Comparison of ENCODE assay signal across 15 mouse cellular contexts in the genomic region with DNA sequence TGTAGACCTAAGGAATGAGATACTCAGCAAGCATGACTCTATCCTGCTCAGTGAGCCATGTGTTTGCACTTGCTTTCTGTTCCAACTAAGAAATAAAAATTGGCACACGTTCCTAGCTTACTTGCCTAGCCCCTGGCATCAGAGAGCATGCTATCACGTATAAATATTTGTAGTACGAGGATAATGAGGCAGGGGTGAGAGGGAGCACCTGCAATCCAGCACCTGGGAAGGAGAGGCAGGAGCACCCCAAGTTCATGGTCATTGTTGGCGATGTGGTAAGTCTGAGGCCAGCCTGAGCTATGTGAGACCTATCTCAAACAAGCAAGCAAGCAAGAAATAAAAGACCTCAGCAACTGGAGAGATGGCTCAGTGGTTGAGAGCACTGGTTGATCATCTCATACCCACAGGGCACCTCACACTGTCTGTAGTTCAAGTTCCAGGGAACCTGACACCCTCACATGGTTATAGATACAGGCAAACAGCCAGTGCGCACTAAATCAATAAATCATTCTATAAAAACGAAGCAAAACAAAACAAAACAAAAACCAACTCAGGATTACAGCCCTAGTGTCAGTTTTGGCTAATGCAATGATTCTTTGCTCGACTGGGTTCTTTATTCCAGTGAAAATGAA. TPM values are rescaled to one million over a fixed set of nuclear protein-coding genes. Genes with fewer than 3 reads are reported as not detected.
DNase-seq lines count a peak whose midpoint lies in the region; ATAC-seq lines count a peak whose summit lies in the region.
"Had no signal": no experiment of that assay in that cellular context is flagged by ENCODE, and none has a peak within 500 bp of the region (broad histone marks: within the 10 kb centered on the region; RNA-seq: fewer than 3 reads in every experiment).

No protein-coding gene starts in this region.

- H3K4me1 ChIP-seq in heart, embryonic 10.5 days = peaks cover 9% of the 10 kb centered on the region
- H3K4me1 ChIP-seq in heart, embryonic 11.5 days (ENCODE audit: control insufficient read depth, insufficient read depth, low read length) = no peaks in the 10 kb centered on the region
- H3K4me1 ChIP-seq in megakaryocyte, embryonic 14.5 days = peaks cover 53% of the 10 kb centered on the region
- H3K4me1 ChIP-seq in liver, embryonic 15.5 days (replicated peaks) = peaks cover 27% of the 10 kb centered on the region
- H3K4me1 ChIP-seq in stomach, embryonic 16.5 days (ENCODE audit: control insufficient read depth, insufficient read depth, low read length) = peaks cover 5% of the 10 kb centered on the region; the same call in 1 of the 2 replicates

- no peak overlapping the region for H3K27ac ChIP-seq in heart, embryonic 10.5 days
- H3K27ac ChIP-seq in heart, embryonic 11.5 days (ENCODE audit: low read depth, low read length) = no peak overlapping the region
- no peak overlapping the region for H3K27ac ChIP-seq in liver, embryonic 15.5 days (replicated peaks)
- peak overlapping the region; percentile 5; the same call in 1 of the 2 replicates for H3K27ac ChIP-seq in stomach, embryonic 16.5 days (ENCODE audit: low read length)

- H3K9ac ChIP-seq in heart, embryonic 11.5 days (ENCODE audit: low read depth, low read length) = no peak overlapping the region
- no peak overlapping the region for H3K9ac ChIP-seq in liver, embryonic 15.5 days
- no peak overlapping the region for H3K9ac ChIP-seq in stomach, embryonic 16.5 days (ENCODE audit: low read length)

- peak overlapping the region; percentile 90; the same call in 1 of the 2 replicates for H3K4me3 ChIP-seq in heart, embryonic 10.5 days
- no peak overlapping the region for H3K4me3 ChIP-seq in heart, embryonic 11.5 days (ENCODE audit: low read depth, low read length)
- H3K4me3 ChIP-seq in megakaryocyte, embryonic 14.5 days (replicated peaks) = peak overlapping the region; percentile 42
- 0 out of 2 replicates have a peak overlapping the region, but pooled peaks have one; percentile 1 for H3K4me3 ChIP-seq in liver, embryonic 15.5 days (replicated peaks)
- H3K4me3 ChIP-seq in stomach, embryonic 16.5 days (replicated peaks; ENCODE audit: low read length) = peak overlapping the region; percentile 92; the same call in 1 of the 2 replicates

- DNase-seq in heart, embryonic 10.5 days (ENCODE audit: low spot score) = no peak
- no peak for DNase-seq in right cerebral cortex, postnatal 10 days (ENCODE audit: low spot score in 2 of 2)
- no peak for DNase-seq in heart, postnatal 14 days
- DNase-seq: cerebellum, adult 2 months; gastrocnemius, postnatal 14 days; lung, postnatal 36 days had no signal

- no peaks in the 10 kb centered on the region for H3K36me3 ChIP-seq in heart, embryonic 10.5 days
- no peaks in the 10 kb centered on the region for H3K36me3 ChIP-seq in heart, embryonic 11.5 days (ENCODE audit: control insufficient read depth, insufficient read depth, low read length)
- peaks cover 35% of the 10 kb centered on the region for H3K36me3 ChIP-seq in megakaryocyte, embryonic 14.5 days (replicated peaks; ENCODE audit: low read length)
- H3K36me3 ChIP-seq in liver, embryonic 15.5 days (replicated peaks) = 0 out of 2 replicates have a peak, but pooled peaks cover under 1% of the 10 kb centered on the region
- peaks cover 4% of the 10 kb centered on the region; the same call in 1 of the 2 replicates for H3K36me3 ChIP-seq in stomach, embryonic 16.5 days (ENCODE audit: control insufficient read depth, insufficient read depth, low read length)

- H3K4me2 ChIP-seq in heart, embryonic 11.5 days = no peak overlapping the region
- H3K4me2 ChIP-seq in liver, embryonic 15.5 days = peak overlapping the region; percentile 89
- H3K4me2 ChIP-seq in stomach, embryonic 16.5 days (ENCODE audit: low read depth, low read length) = peak overlapping the region; percentile 75

- 80% methylated on average over 7 of the region's 7 CpGs for WGBS in heart, embryonic 10.5 days
- WGBS in heart, embryonic 11.5 days (ENCODE audit: insufficient replicate concordance) = 77% methylated on average over 7 of the region's 7 CpGs
- WGBS in liver, embryonic 15.5 days (ENCODE audit: insufficient replicate concordance) = 63% methylated on average over 7 of the region's 7 CpGs
- 52% methylated on average over 7 of the region's 7 CpGs for WGBS in stomach, embryonic 16.5 days

- H3K9me3 ChIP-seq in heart, embryonic 10.5 days = no peaks in the 10 kb centered on the region
- no peaks in the 10 kb centered on the region for H3K9me3 ChIP-seq in heart, embryonic 11.5 days (replicated peaks; ENCODE audit: control insufficient read depth, low read length)
- H3K9me3 ChIP-seq in megakaryocyte, embryonic 14.5 days = no peaks in the 10 kb centered on the region
- no peaks in the 10 kb centered on the region for H3K9me3 ChIP-seq in liver, embryonic 15.5 days (replicated peaks)
- H3K9me3 ChIP-seq in stomach, embryonic 16.5 days (replicated peaks; ENCODE audit: control insufficient read depth, low read length) = no peaks in the 10 kb centered on the region

- intact Hi-C loops in heart, postnatal 14 days (cut with DNase I) = no loop called here

- no peaks in the 10 kb centered on the region for H3K27me3 ChIP-seq in heart, embryonic 10.5 days (ENCODE audit: insufficient read depth, poor library complexity, severe bottlenecking)
- no peaks in the 10 kb centered on the region for H3K27me3 ChIP-seq in heart, embryonic 11.5 days (ENCODE audit: control insufficient read depth, insufficient read depth, low read length)
- peaks cover 3% of the 10 kb centered on the region for H3K27me3 ChIP-seq in megakaryocyte, embryonic 14.5 days (replicated peaks)
- no peaks in the 10 kb centered on the region for H3K27me3 ChIP-seq in liver, embryonic 15.5 days
- no peaks in the 10 kb centered on the region for H3K27me3 ChIP-seq in stomach, embryonic 16.5 days (ENCODE audit: control insufficient read depth, insufficient read depth, low read length)

- ATAC-seq in heart, embryonic 11.5 days (replicated peaks; ENCODE audit: insufficient number of reproducible peaks, low FRiP score, low TSS enrichment) = no peak
- no peak for ATAC-seq in megakaryocyte, adult 5-6 weeks (ENCODE audit: poor library complexity, severe bottlenecking)
- no peak for ATAC-seq in liver, embryonic 15.5 days (ENCODE audit: insufficient read depth)
- peak; percentile 74 for ATAC-seq in stomach, embryonic 16.5 days (ENCODE audit: insufficient read depth, low FRiP score)

RNA-seq across cellular contexts. Expression of a gene that starts 1.4 kb away (rescaled TPM):
- 31.5 and 34.4 TPM in 2 replicates for polyA plus RNA-seq in heart, embryonic 10.5 days (2016; fragmentation: Nextera tagmentation; extraction: Ambion mirVana)
- polyA plus RNA-seq in heart, embryonic 11.5 days (2014; fragmentation: Nextera tagmentation; extraction: Ambion mirVana) = 28.6 and 28.8 TPM in 2 replicates
- polyA plus RNA-seq in megakaryocyte, embryonic 14.5 days (2012; ENCODE audit: insufficient read depth, low replicate concordance) = 90.3 and 158 TPM in 2 replicates
- 23.4 and 25.9 TPM in 2 replicates for total RNA-seq in megakaryocyte, adult 5-6 weeks (2015)
- total RNA-seq in megakaryocyte, adult 5-6 weeks (2017) = 34.8 and 34.9 TPM in 2 replicates
- 27.6 and 31.9 TPM in 2 replicates for polyA plus RNA-seq in liver, embryonic 15.5 days (2015; fragmentation: Nextera tagmentation; extraction: Ambion mirVana)
- 112 and 114 TPM in 2 replicates for polyA plus RNA-seq in stomach, embryonic 16.5 days (2015; fragmentation: Nextera tagmentation; extraction: Ambion mirVana)
- 1 to 10 TPM; 7.8 to 9.5 TPM for total RNA-seq in heart, postnatal 14 days (2021)

RNA-seq across cellular contexts. Expression of a gene that starts 7.8 kb away (rescaled TPM):
- polyA plus RNA-seq in heart, embryonic 10.5 days (2016; fragmentation: Nextera tagmentation; extraction: Ambion mirVana) = not detected in 2 replicates
- not detected in 2 replicates for polyA plus RNA-seq in heart, embryonic 11.5 days (2014; fragmentation: Nextera tagmentation; extraction: Ambion mirVana)
- polyA plus RNA-seq in megakaryocyte, embryonic 14.5 days (2012; ENCODE audit: insufficient read depth, low replicate concordance) = not detected in 2 replicates
- total RNA-seq in megakaryocyte, adult 5-6 weeks (2015) = not detected in 2 replicates
- total RNA-seq in megakaryocyte, adult 5-6 weeks (2017) = not detected in 2 replicates
- not detected in 2 replicates for polyA plus RNA-seq in liver, embryonic 15.5 days (2015; fragmentation: Nextera tagmentation; extraction: Ambion mirVana)
- not detected in 2 replicates for polyA plus RNA-seq in stomach, embryonic 16.5 days (2015; fragmentation: Nextera tagmentation; extraction: Ambion mirVana)
- total RNA-seq in heart, postnatal 14 days (2021) = not detected
- total RNA-seq: adrenal gland, postnatal 4 days; gastrocnemius, postnatal 14 days; hematopoietic stem cell, adult 5-6 weeks; layer of hippocampus, postnatal 25 days had no signal
- polyA plus RNA-seq: cerebellum, adult 2 months; Patski had no signal

RNA-seq across cellular contexts. Expression of a gene that starts 23.0 kb away (rescaled TPM):
- 5.3 and 6.6 TPM in 2 replicates for polyA plus RNA-seq in heart, embryonic 10.5 days (2016; fragmentation: Nextera tagmentation; extraction: Ambion mirVana)
- polyA plus RNA-seq in heart, embryonic 11.5 days (2014; fragmentation: Nextera tagmentation; extraction: Ambion mirVana) = 8.6 and 9.2 TPM in 2 replicates
- 1.1 TPM in 1 of 2 replicates, not detected in the other for polyA plus RNA-seq in megakaryocyte, embryonic 14.5 days (2012; ENCODE audit: insufficient read depth, low replicate concordance)
- total RNA-seq in megakaryocyte, adult 5-6 weeks (2015) = 0.83 TPM in 1 of 2 replicates, not detected in the other
- not detected in 2 replicates for total RNA-seq in megakaryocyte, adult 5-6 weeks (2017)
- polyA plus RNA-seq in liver, embryonic 15.5 days (2015; fragmentation: Nextera tagmentation; extraction: Ambion mirVana) = 1.2 and 1.5 TPM in 2 replicates
- 18.2 and 23.1 TPM in 2 replicates for polyA plus RNA-seq in stomach, embryonic 16.5 days (2015; fragmentation: Nextera tagmentation; extraction: Ambion mirVana)
- total RNA-seq in heart, postnatal 14 days (2021) = 1 to 10 TPM; 4.8 to 6.1 TPM

RNA-seq across cellular contexts. Expression of a gene that starts 35.7 kb away (rescaled TPM):
- 101 and 107 TPM in 2 replicates for polyA plus RNA-seq in heart, embryonic 10.5 days (2016; fragmentation: Nextera tagmentation; extraction: Ambion mirVana)
- 92.4 and 102 TPM in 2 replicates for polyA plus RNA-seq in heart, embryonic 11.5 days (2014; fragmentation: Nextera tagmentation; extraction: Ambion mirVana)
- 80.8 and 188 TPM in 2 replicates for polyA plus RNA-seq in megakaryocyte, embryonic 14.5 days (2012; ENCODE audit: insufficient read depth, low replicate concordance)
- total RNA-seq in megakaryocyte, adult 5-6 weeks (2015) = 63.0 and 80.0 TPM in 2 replicates
- total RNA-seq in megakaryocyte, adult 5-6 weeks (2017) = 104 and 106 TPM in 2 replicates
- polyA plus RNA-seq in liver, embryonic 15.5 days (2015; fragmentation: Nextera tagmentation; extraction: Ambion mirVana) = 51.4 and 56.9 TPM in 2 replicates
- polyA plus RNA-seq in stomach, embryonic 16.5 days (2015; fragmentation: Nextera tagmentation; extraction: Ambion mirVana) = 111 and 115 TPM in 2 replicates
- 10 to 100 TPM; 81.3 to 82.5 TPM for total RNA-seq in heart, postnatal 14 days (2021)

RNA-seq across cellular contexts. Expression of a gene that starts 47.3 kb away (rescaled TPM):
- polyA plus RNA-seq in heart, embryonic 10.5 days (2016; fragmentation: Nextera tagmentation; extraction: Ambion mirVana) = 0.06 TPM in 1 of 2 replicates, not detected in the other
- polyA plus RNA-seq in heart, embryonic 11.5 days (2014; fragmentation: Nextera tagmentation; extraction: Ambion mirVana) = 0.04 TPM in 1 of 2 replicates, not detected in the other
- not detected in 2 replicates for polyA plus RNA-seq in megakaryocyte, embryonic 14.5 days (2012; ENCODE audit: insufficient read depth, low replicate concordance)
- total RNA-seq in megakaryocyte, adult 5-6 weeks (2015) = not detected in 2 replicates
- total RNA-seq in megakaryocyte, adult 5-6 weeks (2017) = 0.07 and 0.65 TPM in 2 replicates
- polyA plus RNA-seq in liver, embryonic 15.5 days (2015; fragmentation: Nextera tagmentation; extraction: Ambion mirVana) = 0.03 TPM in 1 of 2 replicates, not detected in the other
- polyA plus RNA-seq in stomach, embryonic 16.5 days (2015; fragmentation: Nextera tagmentation; extraction: Ambion mirVana) = 0.23 and 0.31 TPM in 2 replicates
- total RNA-seq in heart, postnatal 14 days (2021) = under 1 TPM in 1 of 2 experiments, not detected in 1; 0.07 TPM
